Mouse (Mus musculus): ENCODE measurements around the gene Bcl9.

GRCm38 (mm10) chr3:97273876-97274275, 23.8 kb downstream of the Bcl9 start:
- TF ChIP-seq CTCF (IDR thresholded peaks at IDR 0.05; ENCODE audit: control insufficient read depth, insufficient read depth, insufficient read length), result no peak
- no peak for TF ChIP-seq FOSL1 (IDR thresholded peaks at IDR 0.05; ENCODE audit: insufficient read depth, low read length, poor library complexity, severe bottlenecking)
- no peak for TF ChIP-seq CEBPB (IDR thresholded peaks at IDR 0.05; ENCODE audit: low read depth)
- no peak for TF ChIP-seq MYOG (IDR thresholded peaks at IDR 0.05; ENCODE audit: control insufficient read depth, extremely low read depth, insufficient read length)
